Mouse (Mus musculus): ENCODE results near the gene Uox.

Uox gene

DNA sequence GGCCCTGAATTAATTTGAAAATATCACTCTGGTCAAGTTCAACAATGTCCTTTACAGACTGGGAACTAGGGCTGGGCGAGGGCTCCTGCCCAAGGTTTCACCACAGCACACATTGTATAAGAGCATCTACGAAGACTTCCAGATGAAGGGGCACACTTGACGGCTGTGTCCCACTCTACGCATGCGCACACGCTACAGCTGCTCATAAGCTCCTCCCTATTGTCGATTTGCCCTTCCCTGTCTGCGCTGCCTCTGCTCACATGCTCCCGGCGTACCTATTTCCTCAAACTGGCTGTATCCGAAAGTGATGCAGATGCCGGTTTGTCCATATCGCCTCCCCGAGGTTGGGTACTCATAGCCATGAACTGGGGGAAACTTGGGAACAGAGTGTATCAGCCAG, 16.4 kb downstream of the Uox start:
- DNase-seq = no peak

DNA sequence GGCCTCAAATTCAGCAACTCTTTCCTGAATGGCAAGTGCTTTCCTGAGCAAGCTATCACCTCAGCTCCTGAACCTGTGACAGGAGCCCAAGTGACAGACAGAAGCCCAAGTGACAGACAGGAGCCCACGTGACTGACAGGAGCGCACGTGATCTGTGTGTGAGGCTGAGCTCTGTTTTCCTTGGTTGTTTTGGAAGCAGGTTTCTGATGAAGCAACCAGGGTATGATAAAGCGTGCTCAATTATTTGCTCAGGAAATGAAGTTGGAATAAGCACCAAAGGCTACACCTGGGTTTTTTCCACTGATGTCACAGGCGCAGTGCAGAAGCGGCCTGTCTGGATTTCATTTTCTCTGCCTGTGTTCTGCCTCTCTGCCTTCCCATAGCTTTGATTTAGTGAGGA, 19.3 kb downstream of the Uox start:
- no peak for DNase-seq

DNA sequence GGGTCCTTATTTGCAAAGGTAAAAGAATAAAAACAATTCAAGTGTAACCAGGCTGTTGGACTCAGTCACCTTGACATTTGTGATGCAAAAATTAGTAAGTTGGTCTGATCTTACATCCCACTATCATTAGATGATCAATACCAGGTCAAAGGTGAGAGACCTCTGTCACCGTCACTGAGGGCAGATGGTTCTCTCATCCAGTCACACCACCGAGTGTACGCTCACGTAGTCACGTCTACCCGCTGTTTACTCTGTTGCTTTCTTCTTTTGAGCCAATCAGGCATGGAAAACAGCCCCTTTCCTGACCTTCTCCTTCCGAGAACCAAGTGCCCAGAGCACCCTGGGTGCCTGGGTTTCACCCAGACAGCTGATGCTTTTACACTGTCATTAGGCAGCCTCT, 20.9 kb downstream of the Uox start:
- DNase-seq = no peak

GRCm38 (mm10) chr3:146591601-146592000, 21.4 kb downstream of the Uox start:
- DNase-seq = no peak

GRCm38 (mm10) chr3:146595440-146595839, 25.2 kb downstream of the Uox start:
- DNase-seq = no peak

GRCm38 (mm10) chr3:146596387-146596786, 26.2 kb downstream of the Uox start:
- no peak for DNase-seq

- no peak for DNase-seq
Measured at GRCm38 (mm10) chr3:146596864-146597263, 26.6 kb downstream of the Uox start.

GRCm38 (mm10) chr3:146598411-146598810, 28.2 kb downstream of the Uox start:
- DNase-seq = no peak

GRCm38 (mm10) chr3:146599198-146599900, 29.1 kb downstream of the Uox start:
- DNase-seq = no peak

DNA sequence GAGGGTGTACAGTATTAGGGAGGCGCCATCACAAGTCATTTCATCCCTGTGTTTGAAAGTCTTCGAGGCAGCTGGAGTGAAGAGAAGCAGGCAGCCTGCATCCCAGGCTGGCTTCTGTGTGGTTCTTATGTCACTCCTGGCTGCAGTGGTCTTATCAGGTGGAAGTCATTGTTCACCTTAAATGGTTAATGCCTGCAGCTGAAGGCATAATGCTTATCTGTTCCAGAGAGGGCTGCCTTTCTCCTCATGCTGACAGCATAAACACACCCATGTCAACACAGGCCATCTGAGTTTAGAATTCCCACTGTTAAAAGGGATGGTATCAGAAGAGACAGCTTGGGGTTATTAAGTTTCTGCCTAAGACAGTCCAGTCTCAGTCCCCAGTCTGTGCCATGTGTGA, 31.0 kb downstream of the Uox start:
- DNase-seq = no peak

DNA sequence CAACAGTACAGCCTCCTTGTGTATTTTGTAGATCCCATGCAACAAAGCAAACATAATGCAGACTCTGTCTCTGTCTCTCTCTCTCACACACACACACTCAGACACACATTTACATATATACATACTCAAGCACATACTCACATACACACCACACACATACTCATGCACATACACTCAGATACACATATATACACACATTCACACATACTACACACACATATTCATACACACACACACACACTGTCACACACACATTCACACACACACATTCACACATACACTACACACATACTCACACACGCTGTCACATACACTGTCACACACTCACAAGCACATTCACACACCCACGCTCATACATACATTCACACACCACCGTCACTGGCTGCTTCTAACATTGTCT, 32.3 kb downstream of the Uox start:
- DNase-seq = no peak

DNA sequence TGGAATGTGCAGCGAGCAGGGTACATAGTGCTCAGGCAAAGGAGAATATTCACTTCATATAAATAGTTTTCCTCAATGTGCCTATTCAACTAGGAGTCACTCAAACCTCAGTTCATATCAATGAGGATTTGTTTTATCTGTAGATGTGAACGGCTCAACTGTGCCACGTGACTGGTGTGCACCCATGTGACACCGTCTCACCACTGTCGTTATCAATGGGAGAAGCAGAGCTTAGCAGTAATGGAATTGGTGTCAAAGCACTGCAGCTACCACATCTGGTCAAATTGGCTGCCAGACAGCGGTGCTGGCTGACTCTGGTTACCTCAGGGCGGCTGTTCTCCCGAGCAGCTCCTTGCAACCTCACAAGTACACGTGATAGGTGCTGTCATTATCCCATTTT, 34.4 kb downstream of the Uox start:
- DNase-seq = no peak

DNA sequence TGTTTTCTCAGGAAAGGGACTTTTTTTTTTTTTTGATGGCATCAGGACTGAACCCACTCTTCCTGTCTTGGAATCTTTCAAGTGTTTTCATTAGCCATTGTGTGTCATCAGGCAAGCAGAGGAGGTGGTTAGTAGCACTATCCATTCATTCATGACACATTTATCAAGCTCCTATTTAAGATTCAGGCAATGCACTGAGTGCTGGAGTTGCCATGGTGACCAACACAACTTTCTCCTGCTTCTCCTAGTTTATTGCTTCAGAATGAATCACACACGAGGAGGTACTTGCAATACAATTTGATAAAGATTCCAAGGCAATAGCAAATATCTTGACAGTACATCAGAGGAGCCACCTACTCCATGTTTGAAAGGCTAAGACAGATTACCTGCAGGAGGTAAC, 37.1 kb downstream of the Uox start:
- DNase-seq = no peak

GRCm38 (mm10) chr3:146610322-146610721, 40.1 kb downstream of the Uox start:
- no peak for DNase-seq

GRCm38 (mm10) chr3:146611261-146611660, 41.0 kb downstream of the Uox start:
- DNase-seq = no peak

GRCm38 (mm10) chr3:146611821-146612220, 41.6 kb downstream of the Uox start:
- no peak for DNase-seq

GRCm38 (mm10) chr3:146615496-146615895, 45.3 kb downstream of the Uox start, which contains the start of gene Dnase2b:
Gene Dnase2b, minus strand, starts transcription at chr3:146615596.
- no peak for DNase-seq

DNA sequence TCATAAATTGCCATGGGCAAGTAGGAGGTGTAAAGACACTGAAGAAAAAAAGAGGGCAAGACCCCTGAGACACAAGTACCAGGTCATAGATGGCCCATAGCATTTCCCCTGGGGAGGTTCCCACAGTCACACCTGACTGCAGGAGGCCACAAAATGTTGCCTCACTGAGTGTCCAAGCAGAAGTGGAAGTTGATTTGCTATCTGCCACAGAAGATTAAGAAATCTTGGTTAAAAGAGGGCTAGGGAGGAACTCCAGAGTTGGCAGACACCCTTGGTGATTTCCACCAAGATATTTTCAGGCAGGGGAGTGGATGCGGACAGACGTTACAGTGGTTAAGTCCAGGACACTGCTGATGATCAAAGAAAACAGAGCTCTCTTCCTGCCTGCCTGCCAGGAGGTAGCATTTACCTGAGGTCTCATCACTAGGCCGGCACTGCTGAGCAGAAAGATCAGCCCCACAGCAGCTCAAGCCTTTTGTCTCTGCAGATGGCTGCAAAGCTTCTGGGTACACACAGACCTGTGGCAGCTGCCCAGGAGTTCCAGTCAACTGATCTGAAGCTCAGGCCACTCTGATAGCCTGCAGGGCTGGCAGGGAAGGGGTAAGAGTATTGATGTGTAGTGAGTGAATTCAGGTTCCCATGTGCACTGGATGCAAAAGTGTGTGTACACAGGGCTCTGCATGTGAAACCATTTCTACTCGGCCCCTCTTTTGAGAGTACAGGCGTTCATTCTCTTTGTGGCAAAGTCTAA, 46.5 kb downstream of the Uox start:
- DNase-seq = no peak

DNA sequence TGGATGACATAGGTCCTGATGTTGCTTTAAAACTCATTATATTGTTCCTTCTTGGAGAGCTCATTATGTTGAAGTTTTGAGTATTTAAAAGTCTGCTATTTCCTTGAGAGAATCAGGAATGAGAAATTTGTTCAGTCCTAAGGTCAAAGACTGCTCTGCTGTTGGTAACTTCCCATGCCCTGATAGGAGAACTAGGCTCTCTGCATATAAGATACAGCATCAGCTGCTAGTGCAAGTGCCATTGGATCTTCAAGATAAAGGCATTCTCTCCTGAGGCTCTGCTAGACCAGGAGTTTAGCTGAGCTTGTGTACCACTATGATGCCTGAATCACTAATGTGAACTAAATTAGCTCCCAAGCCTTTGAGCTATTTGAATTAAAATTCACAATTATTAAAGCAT, 47.7 kb downstream of the Uox start:
- no peak for DNase-seq

DNA sequence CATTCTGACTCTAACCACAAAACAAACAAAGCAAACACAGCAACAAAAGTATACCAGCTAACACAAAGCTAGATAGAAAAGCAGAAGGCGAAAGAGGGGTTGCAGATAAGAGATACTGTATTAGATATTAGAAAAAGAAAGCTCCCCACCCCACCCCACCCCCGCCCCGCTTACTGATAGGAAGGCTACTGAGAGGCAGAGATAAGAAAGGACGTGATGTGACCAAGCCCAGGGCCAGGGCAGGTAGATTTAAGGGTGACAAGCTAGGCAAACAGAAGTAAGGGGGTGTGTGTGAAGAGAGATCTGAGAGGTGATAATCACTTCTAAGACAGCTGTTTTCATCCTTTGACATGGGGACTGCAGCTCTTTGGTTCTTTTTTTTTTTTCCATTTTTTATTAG, 48.1 kb downstream of the Uox start:
- DNase-seq = no peak

DNA sequence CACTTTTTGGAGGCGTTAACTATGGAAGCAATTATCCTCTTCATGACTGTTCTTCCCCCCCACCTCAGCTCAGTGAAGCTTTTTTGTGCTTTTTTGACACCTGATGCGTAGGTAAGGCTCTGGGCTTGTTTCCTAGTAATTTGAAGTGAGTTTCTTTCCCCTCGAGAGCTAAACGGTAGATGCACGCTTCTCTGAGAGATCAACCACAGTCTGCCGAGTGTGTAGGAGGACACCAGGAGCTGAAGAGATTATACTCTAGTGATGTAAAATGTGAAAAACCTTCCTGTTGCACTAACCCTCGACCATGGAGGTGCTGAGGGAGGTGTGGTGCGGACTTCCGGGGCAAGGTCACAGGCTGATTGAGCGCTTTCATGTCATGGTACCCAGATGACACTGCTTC, 49.9 kb downstream of the Uox start:
- no peak for DNase-seq

DNA sequence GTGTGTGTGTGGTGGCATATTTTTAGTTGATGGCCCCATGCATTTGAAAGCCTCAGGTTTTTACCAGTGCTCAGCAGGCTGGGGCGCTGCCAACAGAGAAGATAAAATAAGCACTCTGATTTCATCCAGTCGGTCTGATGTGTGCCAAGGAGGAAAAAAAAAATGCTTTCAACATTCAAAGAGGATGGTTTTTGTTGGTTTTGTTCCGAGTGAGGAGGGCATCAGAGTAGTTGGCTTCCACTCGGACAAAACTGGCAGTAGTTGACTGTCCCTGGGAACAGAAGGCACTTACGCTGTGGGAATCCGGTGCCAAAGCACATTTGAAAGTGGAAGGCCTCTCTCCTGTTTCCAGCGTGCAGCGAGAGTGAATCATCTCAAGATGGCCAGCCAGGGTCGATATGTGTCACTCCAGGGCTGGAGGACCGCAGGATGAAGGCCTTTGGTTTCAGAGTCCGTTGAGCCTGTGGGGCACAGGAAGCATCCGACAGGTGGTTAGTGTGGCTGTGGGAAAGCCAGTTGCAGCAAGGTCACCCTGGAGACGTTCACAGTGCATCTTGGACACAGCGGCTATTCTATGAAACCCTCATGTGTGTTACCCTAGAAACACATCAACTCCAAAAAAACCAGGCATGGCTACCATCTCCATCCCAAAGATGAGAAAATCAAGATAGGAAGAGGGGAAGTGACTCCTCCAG, 50.5 kb downstream of the Uox start:
- peak; percentile 15 for DNase-seq

DNA sequence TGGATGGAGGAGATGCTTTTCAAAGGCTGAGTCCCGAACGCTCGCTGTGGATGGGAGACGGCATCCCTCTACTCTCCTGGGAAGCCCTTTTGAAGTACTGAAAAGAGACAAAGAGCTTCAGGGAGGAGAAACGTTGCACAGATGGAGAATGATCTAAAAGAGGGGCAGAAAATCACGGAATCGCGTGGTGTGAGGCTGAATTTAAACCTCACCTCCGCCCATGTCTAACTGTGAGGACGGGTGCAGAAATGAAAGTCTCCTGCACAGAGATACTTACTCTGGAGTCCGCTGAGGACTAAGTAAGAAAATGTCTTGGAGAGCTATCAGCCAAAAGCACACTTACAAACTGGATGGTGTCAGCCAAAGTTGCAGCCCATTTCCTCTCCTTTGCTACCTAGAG, 51.7 kb downstream of the Uox start:
- DNase-seq = no peak

GRCm38 (mm10) chr3:146625766-146626165, 55.5 kb downstream of the Uox start:
- no peak for DNase-seq
